Mouse (Mus musculus) MEL (cell line): ENCODE data around the gene Apon. TPM values are rescaled to one million over a fixed set of nuclear protein-coding genes. Genes with fewer than 3 reads are reported as not detected.

ENCODE experiments used
- DNase-seq: peaks from one replicate; pipeline ENCODE4 v3.0.0; 2011; ENCODE audit warnings: low read depth, low spot score
- H3K27ac ChIP-seq: 2 replicates; pipeline ENCODE4 v1.5.1; 2012; ENCODE audit warnings: low read depth, mild to moderate bottlenecking, control low read depth, low read length, moderate library complexity; ENCODE audit not compliant: control insufficient read depth
- H3K27me3 ChIP-seq, 2 experiments: fragments of 150-350 bp in 1 of 2; sonication (generic) in 1 of 2; 2 replicates each; pipeline ENCODE4 v1.6.1; 2012; ENCODE audit warnings: low read length in 2 of 2, mild to moderate bottlenecking in 2 of 2, improper control_type of control experiment in 1 of 2, moderate library complexity in 1 of 2; ENCODE audit not compliant: insufficient read depth in 2 of 2, control insufficient read depth in 1 of 2
- H3K36me3 ChIP-seq, 2 experiments: 2 replicates each; pipeline ENCODE4 v1.6.1; 2012 to 2014; ENCODE audit warnings: low read length in 2 of 2, improper control_type of control experiment in 1 of 2, inconsistent platforms in 1 of 2, mild to moderate bottlenecking in 1 of 2; ENCODE audit not compliant: insufficient read depth in 2 of 2, control insufficient read depth in 1 of 2
- H3K4me1 ChIP-seq, 2 experiments: fragments of 150-350 bp in 1 of 2; sonication (generic) in 1 of 2; 2 replicates each; pipeline ENCODE4 v1.6.1; 2012; ENCODE audit warnings: low read length in 2 of 2, improper control_type of control experiment in 1 of 2, mild to moderate bottlenecking in 1 of 2; ENCODE audit not compliant: insufficient read depth in 2 of 2, control insufficient read depth in 1 of 2
- H3K4me3 ChIP-seq, 2 experiments: fragments of 150-350 bp in 1 of 2; sonication (generic) in 1 of 2; 2 replicates each; pipeline ENCODE4 v1.5.1; 2012; ENCODE audit warnings: low read depth in 2 of 2, low read length in 2 of 2, mild to moderate bottlenecking in 2 of 2, moderate library complexity in 2 of 2, control low read depth in 1 of 2, improper control_type of control experiment in 1 of 2; ENCODE audit not compliant: control insufficient read depth in 1 of 2, insufficient read depth in 1 of 2
- H3K79me2 ChIP-seq: 2 replicates; pipeline ENCODE4 v1.6.1; 2012; ENCODE audit warnings: mild to moderate bottlenecking, low read length, moderate library complexity; ENCODE audit not compliant: control insufficient read depth, poor library complexity, insufficient read depth
- H3K9ac ChIP-seq: 2 replicates; pipeline ENCODE4 v1.6.1; 2012; ENCODE audit warnings: low read depth, mild to moderate bottlenecking, control low read depth, low read length, moderate library complexity; ENCODE audit not compliant: control insufficient read depth, poor library complexity, severe bottlenecking
- H3K9me3 ChIP-seq: fragments of 150-350 bp; sonication (generic); replicated peaks from 2 replicates; pipeline ENCODE4 v1.6.1; 2012; ENCODE audit warnings: mild to moderate bottlenecking, low read length, improper control_type of control experiment, moderate library complexity; ENCODE audit not compliant: insufficient read depth
- E2F4 ChIP-seq: IDR thresholded peaks from 2 replicates; pipeline ENCODE4 v1.6.1; 2011; ENCODE audit warnings: low read depth, low read length, improper control_type of control experiment, borderline replicate concordance
- EP300 ChIP-seq, 2 experiments: IDR thresholded peaks; 2 replicates each; pipeline ENCODE4 v1.6.1; 2011; ENCODE audit warnings: improper control_type of control experiment in 2 of 2, low read length in 2 of 2, low read depth in 1 of 2, mild to moderate bottlenecking in 1 of 2
- ETS1 ChIP-seq: IDR thresholded peaks from 2 replicates; pipeline ENCODE4 v1.6.1; 2012; ENCODE audit warnings: low read depth, mild to moderate bottlenecking, inconsistent platforms, low read length, improper control_type of control experiment, moderate library complexity
- GATA1 ChIP-seq: IDR thresholded peaks from 2 replicates; pipeline ENCODE4 v1.6.1; 2011; ENCODE audit warnings: low read depth, low read length, improper control_type of control experiment
- MAFK ChIP-seq: IDR thresholded peaks from 2 replicates; pipeline ENCODE4 v1.6.1; 2011; ENCODE audit warnings: low read depth, mild to moderate bottlenecking, low read length, improper control_type of control experiment, borderline replicate concordance
- MAZ ChIP-seq: IDR thresholded peaks from 2 replicates; pipeline ENCODE4 v1.6.1; 2012; ENCODE audit warnings: low read depth, mild to moderate bottlenecking, inconsistent platforms, low read length, improper control_type of control experiment
- MXI1 ChIP-seq: IDR thresholded peaks from 2 replicates; pipeline ENCODE4 v1.6.1; 2011; ENCODE audit warnings: mild to moderate bottlenecking, low read depth, low read length, improper control_type of control experiment
- MYC ChIP-seq: IDR thresholded peaks from 2 replicates; pipeline ENCODE4 v1.6.1; 2011; ENCODE audit warnings: low read depth, mild to moderate bottlenecking, low read length, improper control_type of control experiment, moderate library complexity
- POLR2A ChIP-seq, 2 experiments: IDR thresholded peaks; 2 replicates each; pipeline ENCODE4 v1.6.1; 2011 to 2012; ENCODE audit warnings: low read length in 2 of 2, mild to moderate bottlenecking in 2 of 2, control low read depth in 1 of 2, improper control_type of control experiment in 1 of 2, low read depth in 1 of 2, moderate library complexity in 1 of 2; ENCODE audit not compliant: control insufficient read depth in 1 of 2, insufficient read depth in 1 of 2, poor library complexity in 1 of 2
- SIN3A ChIP-seq: IDR thresholded peaks from 2 replicates; pipeline ENCODE4 v1.6.1; 2012; ENCODE audit warnings: low read length, improper control_type of control experiment, inconsistent platforms
- TBP ChIP-seq: IDR thresholded peaks from 2 replicates; pipeline ENCODE4 v1.8.0; 2011; ENCODE audit warnings: low read depth, low read length, improper control_type of control experiment
- TCF12 ChIP-seq: IDR thresholded peaks from 2 replicates; pipeline ENCODE4 v1.6.1; 2014; ENCODE audit warnings: low read depth, mild to moderate bottlenecking, inconsistent platforms, low read length, improper control_type of control experiment, moderate library complexity
- UBTF ChIP-seq: IDR thresholded peaks from 2 replicates; pipeline ENCODE4 v1.6.1; 2012; ENCODE audit warnings: low read depth, mild to moderate bottlenecking, inconsistent platforms, low read length, improper control_type of control experiment, moderate library complexity, borderline replicate concordance; ENCODE audit not compliant: insufficient read depth
- ZKSCAN1 ChIP-seq: IDR thresholded peaks from 2 replicates; pipeline ENCODE4 v1.6.1; 2012; ENCODE audit warnings: low read depth, mild to moderate bottlenecking, inconsistent platforms, low read length, improper control_type of control experiment, moderate library complexity
- ZNF384 ChIP-seq: IDR thresholded peaks from 2 replicates; pipeline ENCODE4 v1.6.1; 2012; ENCODE audit warnings: low read depth, mild to moderate bottlenecking, inconsistent platforms, low read length, improper control_type of control experiment
- polyA plus RNA-seq, 2 experiments: library from polyadenylated mRNA; stranded (reverse) in 1 of 2; unstranded in 1 of 2; fragments of >175 nt in 1 of 2; fragments of >200 nt in 1 of 2; gene quantifications; 2 replicates each; pipeline versions ENCODE4 v1.2.1 to v1.2.4; 2012; ENCODE audit warnings: low replicate concordance in 2 of 2, low read depth in 1 of 2; ENCODE audit not compliant: insufficient read length in 2 of 2, insufficient read depth in 1 of 2, missing spikeins in 1 of 2
- total RNA-seq: library from RNA; depleted of rRNA; stranded (reverse); fragments of 300-350 nt; gene quantifications from 2 replicates; pipeline ENCODE4 v1.2.3, GENCODE M21; 2012

Gene Apon
- total and polyA plus RNA-seq, 3 experiments = 0.27 to 0.46 TPM; not detected in 1

GRCm38 (mm10) chr10:128298702-128299171 is 44.8 kb downstream of the Apon start, which contains the start of gene Il23a:
Gene Il23a, minus strand, starts transcription at chr10:128298752.
- H3K4me3 ChIP-seq = no peak within 1 kb of the TSS
- H3K36me3 ChIP-seq = peaks cover 0 to 20% of the 10 kb centered on the region in 2 experiments; a peak in 2 of 4 replicates
- H3K9ac ChIP-seq = no peak within 1 kb of the TSS
- no peaks in the 10 kb centered on the region for H3K9me3 ChIP-seq
- H3K27me3 ChIP-seq = no peaks in the 10 kb centered on the region
- peaks cover 0 to 24% of the 10 kb centered on the region in 2 experiments; a peak in 3 of 4 replicates for H3K4me1 ChIP-seq
- no peak for DNase-seq
- TF ChIP-seq TCF12 = no peak
- no peak for TF ChIP-seq E2F4
- TF ChIP-seq GATA1 = no peak
- no peak for TF ChIP-seq MXI1
- TF ChIP-seq POLR2A (IDR thresholded peaks at IDR 0.05; ENCODE audit: control insufficient read depth in 1 of 2, insufficient read depth in 1 of 2, low read depth in 1 of 2, low read length in 2 of 2, poor library complexity in 1 of 2) = no peak
- no peak for TF ChIP-seq TBP
- TF ChIP-seq ZKSCAN1 = no peak
- no peak for TF ChIP-seq MAFK
- TF ChIP-seq SIN3A = no peak
- no peak for TF ChIP-seq EP300 (IDR thresholded peaks at IDR 0.05; ENCODE audit: low read depth in 1 of 2, low read length in 2 of 2)
- no peak for TF ChIP-seq MAZ
- TF ChIP-seq ZNF384 = no peak
- TF ChIP-seq MYC = no peak
- peaks cover 6% of the 10 kb centered on the region; the same call in 1 of the 2 replicates for H3K79me2 ChIP-seq
- no peak within 1 kb of the TSS for H3K27ac ChIP-seq

- no peak for TF ChIP-seq UBTF
- 0 out of 2 replicates have a peak, but pooled peaks have one; percentile 27 for TF ChIP-seq ETS1
These were observed 48.5 kb downstream of the Apon start for GRCm38 (mm10) chr10:128302357-128302756.

More at GRCm38 (mm10) chr10:128302357-128302756, 48.5 kb downstream of the Apon start:
- no peaks in the 10 kb centered on the region for H3K27me3 ChIP-seq
- H3K9me3 ChIP-seq = no peaks in the 10 kb centered on the region
- peak; percentile 61 for DNase-seq
- peak overlapping the region; percentile 68 to 85 for H3K4me3 ChIP-seq
- peaks cover 0 to 18% of the 10 kb centered on the region in 2 experiments; a peak in 2 of 4 replicates for H3K36me3 ChIP-seq
- H3K79me2 ChIP-seq = peaks cover 6% of the 10 kb centered on the region; the same call in 1 of the 2 replicates
- H3K4me1 ChIP-seq = peaks cover 5 to 16% of the 10 kb centered on the region in 2 experiments
- peak overlapping the region; percentile 90 for H3K9ac ChIP-seq
- H3K27ac ChIP-seq = peak overlapping the region; percentile 93
